Mouse (Mus musculus) activated CD4-positive, CD25-positive, alpha-beta regulatory T cell, adult 9 weeks (primary cell): Measurements from ENCODE around the gene Gpr15. TPM values are rescaled to one million over a fixed set of nuclear protein-coding genes. Genes with fewer than 3 reads are reported as not detected.

Experiments
- polyA plus RNA-seq: library from polyadenylated mRNA; unstranded; fragments of 100-300 nt; shearing (Covaris generic); gene quantifications from one replicate; pipeline ENCODE4 v1.2.1, GENCODE M21; 2017

Gpr15 gene
- polyA plus RNA-seq = 18.7 TPM

DNA sequence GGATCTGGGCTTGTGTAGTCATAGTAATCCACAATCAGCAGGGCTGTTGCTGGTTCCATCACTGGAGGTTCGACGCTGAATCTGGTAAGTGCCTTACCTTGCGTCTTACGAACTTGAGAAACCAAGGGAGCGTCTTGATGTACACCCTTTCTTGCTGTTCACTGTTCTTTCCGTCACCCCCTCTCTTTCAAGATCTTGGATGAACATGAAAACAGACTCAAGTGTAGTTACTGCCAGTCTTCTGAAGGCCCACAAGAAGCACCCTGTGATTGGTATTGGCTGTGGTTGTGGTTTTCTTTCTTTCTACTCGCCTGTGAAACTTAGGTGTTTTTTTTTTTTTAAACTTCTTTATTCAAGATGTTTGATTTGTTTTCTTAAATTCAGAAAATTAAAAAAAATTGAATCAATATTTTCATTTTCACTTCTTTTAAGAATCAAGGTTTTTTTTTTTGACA is at the start of gene Gpr15:
Gene Gpr15 (minus strand): TSS at position 405 of the 455 bp plus-strand sequence.

DNA sequence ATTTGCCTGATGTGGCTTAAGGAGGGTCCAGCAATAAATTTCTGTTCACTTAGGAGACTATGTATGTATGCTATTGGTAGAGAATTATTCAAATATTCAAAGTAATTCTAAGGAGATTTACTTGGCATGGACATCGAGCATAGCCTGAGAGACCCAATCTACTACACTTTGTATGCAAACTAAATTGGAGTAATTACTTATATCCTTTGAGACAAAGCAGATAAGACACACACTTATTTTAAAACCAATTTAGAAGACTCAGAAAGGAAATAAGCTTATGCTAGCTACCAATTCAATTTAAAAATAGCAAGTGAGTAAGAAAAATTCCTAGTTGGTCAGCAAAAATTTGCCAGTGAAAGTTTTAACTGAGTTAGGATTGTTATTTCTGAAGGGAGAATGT is 44.2 kb upstream of the Gpr15 start, which contains the start of gene Olfr172:
Gene Olfr172 (minus strand): TSS at position 101 of the 400 bp plus-strand sequence.

DNA sequence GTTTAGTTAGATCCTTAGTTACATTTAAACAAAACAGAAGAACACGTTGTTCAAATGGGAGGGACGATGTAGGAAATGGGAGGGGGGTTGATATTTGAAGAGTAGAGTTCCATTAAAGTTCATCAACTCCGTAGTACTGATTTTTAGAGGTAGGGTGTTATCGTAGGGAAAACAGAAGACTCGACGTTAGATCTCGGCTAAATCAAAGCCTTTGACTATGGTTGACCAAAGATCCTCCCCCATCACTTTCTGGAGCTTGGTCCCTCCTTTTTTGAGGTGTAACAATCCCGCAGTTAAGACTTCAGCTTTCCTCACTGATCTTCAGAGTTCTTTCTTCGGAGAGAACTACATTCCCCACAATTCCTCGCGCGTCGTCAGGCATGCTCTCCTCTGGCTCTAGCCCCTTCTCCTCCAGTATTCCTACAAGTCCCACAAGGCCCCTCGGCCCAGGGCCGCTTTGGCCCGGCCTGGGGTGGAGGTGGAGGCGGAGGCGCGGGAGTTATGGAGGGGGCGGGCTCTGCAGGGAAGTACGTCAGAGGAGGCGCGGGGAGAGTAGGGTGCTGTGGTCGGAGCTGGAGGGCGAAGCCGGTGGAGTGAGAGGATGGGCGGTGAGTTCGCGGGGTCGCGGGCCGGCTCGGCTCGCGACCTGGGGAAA is 8.7 kb upstream of the Gpr15 start, which contains the start of gene Cldnd1:
Gene Cldnd1 (plus strand): TSS at position 434 of the 655 bp plus-strand sequence.

DNA sequence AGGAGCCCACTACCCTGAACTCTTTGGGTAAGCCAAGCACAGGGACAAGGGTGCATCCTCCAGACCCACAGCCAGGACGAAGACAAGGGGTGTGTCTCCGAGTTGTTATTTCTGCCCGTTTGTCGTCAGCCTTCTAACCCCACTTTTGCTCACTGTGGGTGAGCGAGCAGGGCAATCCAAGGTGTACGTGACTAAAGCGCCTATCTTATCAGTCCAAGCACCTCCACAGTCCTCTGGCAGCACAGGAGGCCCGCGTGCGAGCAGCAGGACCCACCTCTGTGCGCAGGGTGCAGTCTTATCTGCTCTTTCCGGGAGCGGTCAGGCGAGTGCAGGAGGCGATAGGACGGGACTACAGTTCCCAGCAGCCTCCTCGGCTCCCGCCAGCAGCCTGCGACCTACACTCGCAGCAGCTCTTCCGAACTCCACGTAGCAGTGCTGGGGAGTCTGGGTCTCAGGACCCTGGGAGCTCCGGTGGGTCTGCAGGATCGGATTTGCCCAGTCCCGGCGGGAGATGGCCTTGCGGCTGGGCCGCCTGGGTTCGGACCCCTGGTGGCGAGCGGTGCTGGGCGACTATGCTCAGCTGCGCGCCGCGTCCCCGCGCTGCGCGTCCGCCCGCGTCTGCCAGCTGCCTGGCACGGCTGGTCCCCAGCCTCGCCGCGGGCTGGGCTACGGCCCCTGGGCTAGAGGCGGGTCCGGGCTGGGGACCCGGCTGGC is 48.8 kb downstream of the Gpr15 start, which contains the start of gene Cpox:
Gene Cpox (plus strand): TSS at position 376 of the 714 bp plus-strand sequence.

Other genes with a start within 250 kb of the Gpr15 start
- gene St3gal6, start 194.8 kb downstream of the Gpr15 start, polyA plus RNA-seq = 7.1 TPM
- not detected for gene Gm813, start 102.1 kb downstream of the Gpr15 start, polyA plus RNA-seq
- gene E330017A01Rik, start 80.3 kb downstream of the Gpr15 start, polyA plus RNA-seq = not detected
- 26.9 TPM for gene Cpox, start 48.8 kb downstream of the Gpr15 start, polyA plus RNA-seq
- gene Cldnd1, start 8.8 kb upstream of the Gpr15 start, polyA plus RNA-seq = 128 TPM
- gene Olfr172, start 44.1 kb upstream of the Gpr15 start, polyA plus RNA-seq = not detected
- gene Olfr173, start 81.2 kb upstream of the Gpr15 start, polyA plus RNA-seq = 1.9 TPM
- gene Olfr175-ps1, start 107.7 kb upstream of the Gpr15 start, polyA plus RNA-seq = not detected
- gene Olfr177, start 155.7 kb upstream of the Gpr15 start, polyA plus RNA-seq = not detected
- not detected for gene Olfr178, start 173.0 kb upstream of the Gpr15 start, polyA plus RNA-seq
- not detected for gene Olfr181, start 209.7 kb upstream of the Gpr15 start, polyA plus RNA-seq
- gene Olfr180, start 210.3 kb upstream of the Gpr15 start, polyA plus RNA-seq = not detected